Mouse (Mus musculus) stomach, postnatal 0 days (tissue): ENCODE measurements at regions not wholly inside any gene's neighbourhood (a gene's known extent, or its start where the extent isn't known, plus 50 kb on each side); places are given as distances from the start of the nearest gene placed in this dataset.

Experiments used
- ATAC-seq: fragments of 200-750 bp; cut with Nextera tagmentation; 2 replicates; pipeline ENCODE4 v1.8.0; 2017; ENCODE audit not compliant: low FRiP score, low TSS enrichment
- DNase-seq: peaks from one replicate; pipeline ENCODE4 v3.0.0-alpha.2; 2016; ENCODE audit warnings: low spot score
- H3K27ac ChIP-seq: fragments of 300-500 bp; sonication (generic); replicated peaks from 2 replicates; pipeline ENCODE4 v1.5.1; 2014; ENCODE audit warnings: mild to moderate bottlenecking, control low read depth
- H3K27me3 ChIP-seq: fragments of 300-500 bp; sonication (generic); 2 replicates; pipeline ENCODE4 v1.6.1; 2014; ENCODE audit warnings: low read length; ENCODE audit not compliant: control insufficient read depth, insufficient read depth
- H3K36me3 ChIP-seq: fragments of 300-500 bp; sonication (generic); 2 replicates; pipeline ENCODE4 v1.6.1; 2014; ENCODE audit warnings: low read length, mixed read lengths; ENCODE audit not compliant: control insufficient read depth, insufficient read depth
- H3K4me1 ChIP-seq: fragments of 300-500 bp; sonication (generic); replicated peaks from 2 replicates; pipeline ENCODE4 v1.6.1; 2014; ENCODE audit warnings: antibody characterized with exemption; ENCODE audit not compliant: control insufficient read depth, insufficient read depth
- H3K4me2 ChIP-seq: fragments of 300-500 bp; sonication (generic); replicated peaks from 2 replicates; pipeline ENCODE4 v1.6.1; 2014; ENCODE audit warnings: low read depth, mild to moderate bottlenecking, control low read depth, moderate library complexity
- H3K4me3 ChIP-seq: fragments of 300-500 bp; sonication (generic); 2 replicates; pipeline ENCODE4 v1.5.1; 2014; ENCODE audit warnings: low read depth, low read length, control low read depth
- H3K9ac ChIP-seq: fragments of 300-500 bp; sonication (generic); 2 replicates; pipeline ENCODE4 v1.6.1; 2014; ENCODE audit warnings: mild to moderate bottlenecking, low read length, control low read depth, mixed read lengths
- H3K9me3 ChIP-seq: fragments of 300-500 bp; sonication (generic); 2 replicates; pipeline ENCODE4 v1.6.1; 2016; ENCODE audit warnings: low read length; ENCODE audit not compliant: control insufficient read depth
- CTCF ChIP-seq: IDR thresholded peaks from 2 replicates; pipeline ENCODE4 v1.5.1; 2016; ENCODE audit warnings: antibody characterized with exemption, low read depth, mild to moderate bottlenecking, moderate library complexity
- EP300 ChIP-seq: optimal IDR thresholded peaks from 2 replicates; pipeline ENCODE3; 2016; ENCODE audit warnings: antibody characterized with exemption
- WGBS: fragments of 180-500 bp; shearing (Covaris S2); extraction: QIAGEN DNeasy Blood & Tissue Kit; methylation state at CpG from one replicate; pipeline ENCODE4 v1.1.7; 2014; 5-methylcytosine and 5-hydroxymethylcytosine counted together

DNA sequence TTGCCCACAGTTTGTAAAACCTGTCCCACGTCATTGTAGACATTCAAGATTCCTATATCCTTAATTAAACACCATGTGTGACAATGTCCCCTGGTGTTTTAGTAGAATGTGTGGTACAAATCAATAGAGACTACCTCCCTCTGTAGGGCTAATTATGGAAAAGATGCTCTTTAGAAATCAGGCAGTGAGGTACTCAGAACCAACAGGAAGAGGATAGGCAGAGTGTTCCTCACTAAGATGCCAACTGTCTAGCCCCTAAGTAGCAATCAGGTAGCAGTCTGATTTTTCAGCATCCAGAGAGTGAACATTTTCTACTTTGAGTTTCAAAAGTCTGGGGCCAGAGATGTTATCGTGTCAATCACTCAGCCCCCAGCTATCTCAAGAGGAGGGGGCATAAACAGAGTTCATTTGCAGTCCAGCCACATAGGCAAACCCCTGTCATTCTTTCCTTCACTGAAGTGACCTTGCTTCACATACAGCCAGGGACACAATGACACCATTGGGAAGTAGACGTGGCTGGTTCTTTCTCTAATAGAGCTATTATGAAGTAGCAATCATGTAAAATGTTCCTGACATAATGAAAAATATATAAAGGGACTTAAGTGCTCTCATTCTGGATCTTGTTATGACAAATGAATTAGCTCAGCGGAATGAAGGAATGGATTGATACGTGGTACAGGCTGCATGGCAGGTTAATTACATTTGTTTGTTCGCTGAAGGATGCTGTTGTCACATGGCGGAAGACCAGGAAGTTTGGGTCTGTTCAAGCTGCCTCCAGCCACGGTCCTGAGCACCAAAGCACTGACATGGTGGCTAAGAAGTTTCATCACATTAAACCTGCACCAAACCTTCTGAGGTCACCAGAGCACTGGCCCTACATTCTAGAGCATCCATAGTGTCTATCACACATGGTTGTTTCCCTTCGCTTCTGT, 74.6 kb upstream of the Olfr275 start:
- Histone ChIP-seq H3K4me2 (no peak overlapping the region), H3K9me3 (no peaks in the 10 kb centered on the region), H3K4me1 (no peaks in the 10 kb centered on the region), H3K4me3 (no peak overlapping the region), H3K27ac (no peak overlapping the region), H3K9ac (no peak overlapping the region), H3K36me3 (no peaks in the 10 kb centered on the region), H3K27me3 (no peaks in the 10 kb centered on the region)
- 68% methylated on average over 9 of the region's 9 CpGs for WGBS
- DNase-seq (no peak), ATAC-seq (no peak)
- TF ChIP-seq EP300 (no peak), CTCF (no peak)

DNA sequence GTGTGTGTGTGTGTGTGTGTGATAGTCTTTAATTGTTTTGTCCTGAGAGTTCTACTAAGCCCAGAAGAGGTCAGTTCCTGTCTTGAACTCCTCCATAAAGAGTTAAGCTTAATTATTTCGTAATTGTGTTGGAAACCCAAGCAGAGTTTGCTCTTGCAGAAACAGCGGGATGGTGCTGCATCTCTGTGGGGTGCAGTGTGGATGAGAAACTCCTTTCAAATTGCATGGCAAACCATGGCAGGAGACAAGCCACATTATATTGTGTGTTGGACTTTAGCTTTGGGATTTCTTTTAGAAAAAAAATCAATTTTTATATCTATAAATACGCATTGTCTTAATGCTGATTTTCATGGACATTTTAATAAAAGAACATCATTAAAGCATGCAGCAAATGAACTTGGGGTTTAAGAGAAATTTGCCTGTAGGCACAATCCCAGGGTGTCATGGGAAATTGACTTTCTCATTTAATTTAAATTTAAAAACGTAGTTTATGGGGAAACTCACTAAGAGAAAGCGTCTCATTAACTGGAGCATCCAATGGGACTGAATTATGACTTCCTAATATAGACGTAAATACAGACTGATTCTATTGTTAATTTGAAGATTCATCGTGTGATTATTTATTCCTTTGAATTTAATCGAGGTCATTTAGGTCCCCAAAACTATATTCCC, 61.4 kb upstream of the Olfr275 start:
- no peak for ATAC-seq
- no peak overlapping the region for H3K4me2 ChIP-seq
- H3K4me3 ChIP-seq = no peak overlapping the region
- H3K27me3 ChIP-seq = no peaks in the 10 kb centered on the region
- TF ChIP-seq CTCF (no peak), EP300 (no peak)
- H3K9me3 ChIP-seq = no peaks in the 10 kb centered on the region
- H3K36me3 ChIP-seq = no peaks in the 10 kb centered on the region
- WGBS = 74% methylated on average over 8 of the region's 8 CpGs
- H3K27ac ChIP-seq = no peak overlapping the region
- no peak for DNase-seq
- H3K4me1 ChIP-seq = no peaks in the 10 kb centered on the region
- H3K9ac ChIP-seq = no peak overlapping the region
